Mouse (Mus musculus) left cerebral cortex, adult 9 months (tissue): ENCODE measurements at regions not wholly inside any gene's neighbourhood (a gene's known extent, or its start where the extent isn't known, plus 50 kb on each side); places are given as distances from the start of the nearest gene placed in this dataset.

Source experiments
- DNase-seq, 2 experiments: peaks; one replicate each; pipeline ENCODE4 v3.0.0; 2022; ENCODE audit warnings: low spot score in 2 of 2

DNA sequence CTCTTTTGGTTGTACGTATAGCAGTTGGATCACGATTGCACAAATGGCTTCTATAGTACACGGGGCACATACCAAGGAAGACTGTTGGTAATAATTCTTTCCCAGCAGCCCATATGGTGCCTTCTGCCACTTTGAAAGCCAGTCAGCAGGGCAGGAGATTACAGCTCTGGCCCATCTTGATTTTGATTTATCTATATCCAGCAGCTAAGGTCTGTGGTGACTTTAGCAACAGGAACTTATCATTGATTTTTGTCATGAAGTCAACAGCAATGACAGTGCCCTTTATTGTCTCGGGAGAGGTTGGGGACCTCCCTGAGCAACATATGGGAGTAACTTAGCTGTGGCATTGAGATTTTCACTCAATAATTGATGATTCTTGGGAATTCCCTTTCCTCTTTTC lies 64.1 kb upstream of the Tab2 start:
- DNase-seq, result no peak

DNA sequence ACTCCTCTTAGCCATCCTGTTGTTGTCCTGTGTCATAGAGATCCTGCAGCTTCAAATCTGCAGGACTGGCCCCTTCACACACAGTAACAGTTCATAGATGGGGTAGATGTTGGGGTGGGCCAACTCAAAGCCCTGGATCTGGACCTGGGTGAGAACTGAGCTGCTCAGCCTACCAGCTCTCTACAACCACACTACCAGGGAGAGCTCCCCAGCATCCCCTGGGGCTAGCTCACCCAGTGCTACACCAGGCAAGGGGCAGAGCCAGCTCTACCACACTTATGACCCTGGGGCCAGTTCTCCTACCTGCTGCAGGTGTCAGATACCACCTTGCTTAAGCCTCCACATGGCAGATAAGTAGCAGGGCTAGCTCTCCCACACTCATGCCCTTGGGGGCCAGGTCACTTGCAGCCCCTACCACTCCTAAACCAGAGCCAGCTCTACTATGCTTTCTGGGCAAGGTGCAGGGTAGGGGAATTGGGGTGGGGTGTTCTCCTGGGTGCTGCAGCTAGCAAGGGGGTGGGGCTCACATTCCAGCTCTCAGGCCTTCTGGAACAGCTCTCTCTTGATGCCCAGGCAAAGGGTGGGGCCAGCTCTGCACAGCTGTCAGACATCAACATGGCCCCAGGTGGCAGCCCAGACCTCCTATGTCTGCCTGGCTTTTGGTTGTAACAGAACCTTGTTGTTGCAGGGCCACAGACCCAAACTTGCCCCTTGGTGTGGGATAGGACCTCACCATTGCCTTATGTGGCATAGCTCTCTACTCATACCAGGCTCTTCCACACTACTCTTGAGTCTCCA lies 62.4 kb upstream of the Tab2 start:
- DNase-seq, result no peak

DNA sequence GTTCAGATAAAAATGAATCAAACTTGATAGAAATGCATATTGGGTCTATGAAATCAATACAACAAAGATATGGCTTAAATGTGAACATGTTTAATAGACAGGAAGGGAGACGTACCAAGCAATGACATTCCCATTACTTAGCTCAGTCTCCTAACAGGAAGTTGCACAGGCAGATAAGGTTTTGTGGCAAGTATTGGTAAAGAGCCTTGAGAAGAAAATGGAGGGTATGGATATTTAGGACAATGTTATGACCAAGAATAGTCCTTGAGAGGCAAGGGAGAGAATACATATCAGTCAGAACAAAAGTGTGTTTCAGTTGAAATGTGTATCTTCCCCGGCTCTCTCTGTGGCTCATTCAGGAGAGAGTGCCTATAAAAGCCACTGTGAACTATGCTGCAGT lies 60.7 kb upstream of the Tab2 start:
- DNase-seq, result no peak

DNA sequence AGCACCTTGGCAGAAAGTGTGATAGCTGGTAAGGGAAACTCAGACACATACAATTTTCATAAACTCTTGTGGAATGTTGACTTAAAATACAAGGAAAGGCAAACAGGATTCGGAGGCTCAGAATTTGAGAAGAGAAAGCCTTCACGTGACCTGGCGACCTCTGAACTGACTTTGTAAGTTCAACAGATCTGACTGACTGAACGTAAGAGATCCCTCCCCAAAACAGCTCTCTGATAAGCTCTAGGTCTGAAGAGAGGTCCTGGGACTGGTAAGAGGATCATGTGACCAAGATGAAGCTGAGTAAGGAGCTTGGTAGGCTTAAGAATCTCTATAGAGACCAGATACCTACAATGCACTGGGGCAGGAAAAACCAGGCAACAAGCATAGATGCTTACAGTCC lies 55.7 kb upstream of the Tab2 start:
- DNase-seq, result no peak

DNA sequence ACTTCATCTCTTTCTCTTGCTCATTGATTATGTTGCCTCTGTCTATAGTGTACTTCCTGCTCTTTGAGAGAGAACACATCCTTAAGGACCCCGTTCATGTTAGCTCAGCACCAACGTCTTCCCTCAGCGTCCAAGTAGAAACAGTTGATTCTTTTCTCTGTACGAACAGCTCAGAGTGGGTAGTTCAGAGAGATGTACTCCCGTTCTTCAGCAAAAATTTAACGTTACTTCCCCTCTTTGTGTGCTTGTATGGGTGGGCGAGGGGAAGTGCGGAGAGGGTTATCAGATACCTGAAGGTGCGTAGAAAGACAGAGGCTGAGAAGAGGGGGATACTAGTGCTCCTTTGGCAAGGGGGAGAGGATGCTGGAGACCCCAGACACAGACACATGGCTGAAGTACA lies 55.1 kb upstream of the Tab2 start:
- DNase-seq, result no peak

DNA sequence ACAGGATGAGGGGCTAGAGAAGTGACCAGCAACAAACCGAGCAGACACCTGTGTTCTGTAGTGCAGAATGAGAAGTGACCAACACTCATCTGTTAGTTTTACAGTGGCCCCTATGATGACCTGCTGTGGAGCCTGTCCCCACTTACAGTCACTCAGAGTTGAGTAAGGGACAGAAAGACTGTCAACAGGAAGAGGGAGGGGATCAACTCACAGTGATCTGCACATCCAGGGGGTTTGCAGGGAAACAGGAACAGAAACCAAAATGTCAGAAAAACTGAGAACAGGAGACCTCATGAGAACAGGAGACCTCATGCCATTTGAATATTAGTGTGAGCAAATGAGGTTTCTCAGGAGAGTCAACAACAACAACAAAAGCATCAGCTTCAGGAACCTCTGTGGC lies 53.8 kb upstream of the Tab2 start:
- no peak for DNase-seq

DNA sequence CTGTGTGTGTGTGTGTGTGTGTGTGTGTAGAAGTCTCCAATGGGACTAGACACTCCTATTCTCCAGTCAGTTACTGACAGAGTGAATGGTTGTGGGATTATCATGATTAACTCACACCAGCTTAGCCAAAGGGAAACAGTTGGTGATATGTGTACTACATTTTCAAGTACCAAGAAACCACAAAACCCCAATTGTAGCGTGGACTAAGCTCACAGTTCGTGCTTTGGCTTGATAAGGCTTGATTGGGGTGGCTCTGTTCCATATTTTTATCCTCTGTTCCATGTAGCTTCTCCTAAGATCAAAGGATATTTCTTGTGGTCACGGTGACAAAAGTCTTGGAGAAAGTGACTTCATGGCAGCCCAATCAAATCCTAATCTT lies 51.9 kb upstream of the Tab2 start:
- DNase-seq, result no peak

DNA sequence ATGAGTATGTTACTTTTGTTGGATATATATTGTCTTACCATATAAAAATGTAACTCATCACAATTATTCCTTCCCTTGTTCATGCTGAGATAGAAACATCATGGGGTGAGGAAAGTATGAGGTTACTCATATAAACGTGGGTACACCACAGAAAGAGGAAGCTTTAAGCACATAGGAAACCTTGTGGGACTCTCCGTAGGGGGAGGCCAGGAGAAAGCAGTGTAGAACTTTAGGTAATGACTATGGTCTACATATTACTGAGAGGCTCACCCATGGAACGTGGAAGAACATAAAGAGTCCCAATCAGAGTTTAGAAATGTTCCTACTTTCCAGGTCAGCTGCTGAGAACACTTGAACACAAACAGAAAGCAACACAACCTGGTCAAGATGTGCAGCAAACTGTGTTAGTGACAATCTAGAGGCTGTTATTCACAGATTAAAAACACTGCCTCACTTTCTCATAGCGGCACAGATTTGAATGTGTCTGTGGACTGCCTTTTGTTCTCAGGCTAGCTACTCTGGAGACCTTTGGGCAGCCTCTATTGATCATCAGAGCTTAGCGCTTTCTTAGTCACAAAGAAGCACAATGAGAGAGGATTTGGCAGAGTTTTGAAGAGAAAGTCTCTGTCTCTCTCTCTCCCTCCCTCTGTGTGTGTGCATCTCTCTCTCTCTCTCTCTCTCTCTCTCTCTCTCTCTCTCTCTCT lies 51.4 kb upstream of the Tab2 start:
- DNase-seq, result no peak
